Mouse (Mus musculus) small intestine, adult 2 months (tissue): ENCODE results near the gene Slco1c1. TPM values are rescaled to one million over a fixed set of nuclear protein-coding genes. Genes with fewer than 3 reads are reported as not detected.

ENCODE experiments used
- H3K27ac ChIP-seq: fragments of 200-500 bp; 2 replicates; pipeline ENCODE4 v1.5.1; 2012; ENCODE audit warnings: low read depth, low read length, control low read depth, inconsistent platforms; ENCODE audit not compliant: insufficient read depth
- H3K27me3 ChIP-seq: fragments of 200-500 bp; 2 replicates; pipeline ENCODE4 v1.6.1; 2012; ENCODE audit warnings: mild to moderate bottlenecking, moderate library complexity, low read length, inconsistent platforms; ENCODE audit not compliant: control insufficient read depth, insufficient read depth
- H3K36me3 ChIP-seq: fragments of 200-500 bp; 2 replicates; pipeline ENCODE4 v1.6.1; 2012; ENCODE audit warnings: mild to moderate bottlenecking, low read length, control low read depth, inconsistent platforms; ENCODE audit not compliant: control insufficient read depth, insufficient read depth
- H3K4me1 ChIP-seq: fragments of 200-500 bp; 2 replicates; pipeline ENCODE4 v1.6.1; 2012; ENCODE audit warnings: low read length, inconsistent platforms, mixed read lengths; ENCODE audit not compliant: control insufficient read depth, insufficient read depth, insufficient read length
- H3K4me3 ChIP-seq: fragments of 200-500 bp; 2 replicates; pipeline ENCODE4 v1.5.1; 2012; ENCODE audit warnings: low read depth, mild to moderate bottlenecking, control low read depth, inconsistent platforms, low read length, moderate library complexity
- CTCF ChIP-seq: fragments of 200-500 bp; IDR thresholded peaks from 2 replicates; pipeline ENCODE4 v1.5.1; 2012; ENCODE audit warnings: low read depth, mild to moderate bottlenecking, control low read depth, inconsistent platforms, low read length, moderate library complexity, mixed read lengths; ENCODE audit not compliant: insufficient replicate concordance, insufficient read length; ENCODE audit errors: extremely low read depth
- POLR2A ChIP-seq: fragments of 200-500 bp; IDR thresholded peaks from 2 replicates; pipeline ENCODE4 v1.6.1; 2012; ENCODE audit warnings: low read depth, mild to moderate bottlenecking, control low read depth, inconsistent platforms, low read length, moderate library complexity
- WGBS: fragments of 180-500 bp; shearing (Covaris S2); methylation state at CpG from one replicate; pipeline ENCODE4 v1.1.7; 2018; 5-methylcytosine and 5-hydroxymethylcytosine counted together
- polyA plus RNA-seq: library from polyadenylated mRNA; depleted of rRNA; stranded (reverse); fragments of >200 nt; gene quantifications from 2 replicates; pipeline ENCODE4 v1.2.3, GENCODE M21; 2012; rRNA removed

Slco1c1 gene
- 0.04 TPM in 1 of 2 replicates, not detected in the other for polyA plus RNA-seq

- Histone ChIP-seq H3K4me3 (no peak within 1 kb of the TSS), H3K4me1 (no peaks in the 10 kb centered on the region), H3K27me3 (no peaks in the 10 kb centered on the region), H3K27ac (no peak within 1 kb of the TSS), H3K36me3 (no peaks in the 10 kb centered on the region)
- 35% methylated on average over 2 of the region's 2 CpGs for WGBS
- TF ChIP-seq POLR2A (no peak), CTCF (no peak)
These were observed at the start of gene Slco1c1 for GRCm38 (mm10) chr6:141523747-141524640. Slco1c1 (plus strand) TSS chr6:141524368.

- no peak for TF ChIP-seq CTCF
- no peak for TF ChIP-seq POLR2A
These were observed 49.5 kb upstream of the Slco1c1 start for GRCm38 (mm10) chr6:141474696-141475095.

GRCm38 (mm10) chr6:141485302-141486021, 38.7 kb upstream of the Slco1c1 start:
- no peaks in the 10 kb centered on the region for H3K27me3 ChIP-seq
- H3K4me3 ChIP-seq = no peak overlapping the region
- TF ChIP-seq POLR2A (no peak), CTCF (no peak)
- no peaks in the 10 kb centered on the region for H3K4me1 ChIP-seq
- H3K36me3 ChIP-seq = peaks cover 28% of the 10 kb centered on the region
- H3K27ac ChIP-seq = no peak overlapping the region
- 75% methylated on average over 10 of the region's 10 CpGs for WGBS

More at GRCm38 (mm10) chr6:141474696-141475095, 49.5 kb upstream of the Slco1c1 start:
- Histone ChIP-seq H3K27ac (no peak overlapping the region), H3K4me3 (no peak overlapping the region), H3K27me3 (no peaks in the 10 kb centered on the region), H3K36me3 (peaks cover 25% of the 10 kb centered on the region), H3K4me1 (no peaks in the 10 kb centered on the region)
- WGBS = 55% methylated on average over 3 of the region's 3 CpGs

GRCm38 (mm10) chr6:141487266-141487665, 36.9 kb upstream of the Slco1c1 start:
- H3K36me3 ChIP-seq = peaks cover 32% of the 10 kb centered on the region
- H3K4me1 ChIP-seq = no peaks in the 10 kb centered on the region
- H3K27ac ChIP-seq = no peak overlapping the region
- H3K27me3 ChIP-seq = no peaks in the 10 kb centered on the region
- no peak for TF ChIP-seq CTCF
- no peak for TF ChIP-seq POLR2A
- H3K4me3 ChIP-seq = no peak overlapping the region
- 81% methylated on average over 7 of the region's 7 CpGs for WGBS

- H3K4me3 ChIP-seq = no peak overlapping the region
- H3K4me1 ChIP-seq = no peaks in the 10 kb centered on the region
- H3K27me3 ChIP-seq = no peaks in the 10 kb centered on the region
- 28% methylated on average over 11 of the region's 11 CpGs for WGBS
- TF ChIP-seq POLR2A (no peak), CTCF (peak; percentile 76; the same call in 1 of the 2 replicates)
- H3K36me3 ChIP-seq = peaks cover 33% of the 10 kb centered on the region
- no peak overlapping the region for H3K27ac ChIP-seq
These were observed 35.5 kb upstream of the Slco1c1 start for GRCm38 (mm10) chr6:141488619-141489018.

- no peak overlapping the region for H3K27ac ChIP-seq
- no peaks in the 10 kb centered on the region for H3K27me3 ChIP-seq
- no peaks in the 10 kb centered on the region for H3K4me1 ChIP-seq
- 91% methylated on average over 4 of the region's 4 CpGs for WGBS
- TF ChIP-seq CTCF (no peak), POLR2A (no peak)
- H3K4me3 ChIP-seq = no peak overlapping the region
- peaks cover 32% of the 10 kb centered on the region for H3K36me3 ChIP-seq
These were observed 29.3 kb upstream of the Slco1c1 start for GRCm38 (mm10) chr6:141494909-141495308.
